Mouse (Mus musculus): ENCODE data around the gene Syt8. TPM values are rescaled to one million over a fixed set of nuclear protein-coding genes. Genes with fewer than 3 reads are reported as not detected.
A peak's percentile ranks its signal among the peaks of the same experiment; 100 is the strongest.

Gene Syt8
- polyA plus RNA-seq, 1 experiment from 2014 or later: 0.35 TPM

DNA sequence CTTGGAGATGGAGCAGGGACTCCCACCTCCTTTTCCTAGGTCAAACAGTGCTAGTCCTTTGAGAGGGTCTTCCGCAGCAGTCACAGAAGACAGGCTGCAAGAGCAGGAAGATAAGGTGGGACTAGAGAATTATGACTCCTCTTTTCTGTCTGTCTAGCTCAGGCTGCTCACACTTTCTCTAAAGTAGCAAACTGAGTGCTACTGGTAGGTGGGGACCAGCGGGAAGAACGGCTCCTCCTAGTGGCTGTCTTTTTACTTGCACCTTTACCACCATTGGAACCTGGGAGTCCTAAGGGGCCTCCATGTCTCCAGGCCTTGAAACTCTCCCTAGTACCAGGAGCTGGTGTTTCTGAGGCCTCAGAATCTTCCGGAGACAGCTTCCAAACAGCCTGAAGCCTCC, 874 bp downstream of the Syt8 start:
- H3K27me3 ChIP-seq: no peaks in the 10 kb centered on the region
- H3K4me3 ChIP-seq: no peak overlapping the region
- H3K4me1 ChIP-seq: peaks cover 16% of the 10 kb centered on the region
- no peaks in the 10 kb centered on the region for H3K36me3 ChIP-seq
- WGBS: 23% methylated on average over 4 of the region's 4 CpGs
- no peak overlapping the region for H3K4me2 ChIP-seq (replicated peaks)
- peak overlapping the region; percentile 43; the same call in 1 of the 2 replicates for H3K27ac ChIP-seq
- H3K9ac ChIP-seq: no peak overlapping the region
- no peak for ATAC-seq (ENCODE audit: insufficient number of reproducible peaks, insufficient read depth, low FRiP score, low TSS enrichment)
- H3K9me3 ChIP-seq: no peaks in the 10 kb centered on the region

- no peaks in the 10 kb centered on the region for H3K9me3 ChIP-seq
- H3K27ac ChIP-seq: peak overlapping the region; percentile 20; the same call in 1 of the 2 replicates
- H3K36me3 ChIP-seq: no peaks in the 10 kb centered on the region
- no peak overlapping the region for H3K4me3 ChIP-seq
- H3K4me2 ChIP-seq (replicated peaks): no peak overlapping the region
- 77% methylated on average over 5 of the region's 5 CpGs for WGBS
- no peak for ATAC-seq (ENCODE audit: insufficient number of reproducible peaks, insufficient read depth, low FRiP score, low TSS enrichment)
- H3K4me1 ChIP-seq: peaks cover 22% of the 10 kb centered on the region
- no peak overlapping the region for H3K9ac ChIP-seq
- H3K27me3 ChIP-seq: no peaks in the 10 kb centered on the region
These were observed 2.7 kb downstream of the Syt8 start for GRCm38 (mm10) chr7:142437324-142437723.

- H3K4me2 ChIP-seq (replicated peaks): no peak overlapping the region
- no peaks in the 10 kb centered on the region for H3K27me3 ChIP-seq
- H3K27ac ChIP-seq: peak overlapping the region; percentile 89
- H3K36me3 ChIP-seq: no peaks in the 10 kb centered on the region
- no peaks in the 10 kb centered on the region for H3K9me3 ChIP-seq
- peaks cover 16% of the 10 kb centered on the region for H3K4me1 ChIP-seq
- ATAC-seq (ENCODE audit: insufficient number of reproducible peaks, insufficient read depth, low FRiP score, low TSS enrichment): no peak
- 84% methylated on average over 14 of the region's 14 CpGs for WGBS
- H3K4me3 ChIP-seq: no peak overlapping the region
- H3K9ac ChIP-seq: no peak overlapping the region; the same call in none of the 2 replicates
These were observed 5.3 kb downstream of the Syt8 start for GRCm38 (mm10) chr7:142439966-142440365.

DNA sequence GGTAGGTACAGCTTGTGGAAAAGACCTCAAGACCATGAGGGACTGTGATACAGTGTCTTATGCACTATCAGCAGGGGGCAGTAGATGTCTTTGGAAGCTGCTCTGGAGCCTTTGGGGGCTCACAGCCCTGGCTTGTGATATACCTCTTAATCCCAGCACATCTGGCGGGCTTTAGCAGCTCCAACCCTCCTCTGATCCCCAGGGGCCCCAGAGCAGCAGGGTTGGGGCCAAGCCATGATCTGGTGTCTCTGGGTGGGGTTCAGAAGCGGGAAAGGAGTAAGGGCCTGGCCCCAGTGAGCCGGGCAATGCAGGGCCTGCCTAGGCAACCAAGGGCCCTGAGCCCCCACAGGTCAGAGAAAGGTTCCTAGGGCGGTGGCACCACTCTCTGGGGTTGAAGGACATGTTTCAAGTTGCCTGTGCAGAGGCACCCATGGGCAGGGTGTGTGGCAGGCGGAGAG, 6.0 kb downstream of the Syt8 start:
- H3K36me3 ChIP-seq: no peaks in the 10 kb centered on the region
- H3K4me3 ChIP-seq: no peak overlapping the region
- no peak overlapping the region; the same call in 1 of the 2 replicates for H3K4me2 ChIP-seq (replicated peaks)
- H3K9me3 ChIP-seq: no peaks in the 10 kb centered on the region
- peak; percentile 87 for ATAC-seq (ENCODE audit: insufficient number of reproducible peaks, insufficient read depth, low FRiP score, low TSS enrichment)
- peak overlapping the region; percentile 29 for H3K9ac ChIP-seq
- 33% methylated on average over 5 of the region's 5 CpGs for WGBS
- no peaks in the 10 kb centered on the region for H3K27me3 ChIP-seq
- H3K27ac ChIP-seq: peak overlapping the region; percentile 89
- H3K4me1 ChIP-seq: peaks cover 16% of the 10 kb centered on the region

GRCm38 (mm10) chr7:142441585-142441984, 6.9 kb downstream of the Syt8 start, which contains the start of gene Tnni2:
TSS of gene Tnni2 (plus strand) at chr7:142441808.
- Histone ChIP-seq H3K4me1 (peaks cover 16% of the 10 kb centered on the region), H3K9me3 (no peaks in the 10 kb centered on the region), H3K27ac (peak within 1 kb of the TSS; percentile 89), H3K9ac (peak within 1 kb of the TSS; percentile 29), H3K4me3 (no peak within 1 kb of the TSS), H3K4me2 (replicated peaks) (no peak within 1 kb of the TSS; the same call in 1 of the 2 replicates), H3K36me3 (no peaks in the 10 kb centered on the region), H3K27me3 (no peaks in the 10 kb centered on the region)
- ATAC-seq (ENCODE audit: insufficient number of reproducible peaks, insufficient read depth, low FRiP score, low TSS enrichment): no peak
- 74% methylated on average over 9 of the region's 9 CpGs for WGBS

- Histone ChIP-seq H3K36me3 (no peaks in the 10 kb centered on the region), H3K4me3 (no peak overlapping the region), H3K27ac (0 out of 2 replicates have a peak overlapping the region, but pooled peaks have one; percentile 89), H3K9me3 (no peaks in the 10 kb centered on the region), H3K27me3 (no peaks in the 10 kb centered on the region), H3K9ac (no peak overlapping the region), H3K4me1 (peaks cover 16% of the 10 kb centered on the region), H3K4me2 (replicated peaks) (no peak overlapping the region)
- ATAC-seq (ENCODE audit: insufficient number of reproducible peaks, insufficient read depth, low FRiP score, low TSS enrichment): no peak
- WGBS: 82% methylated on average over 9 of the region's 9 CpGs
These were observed 7.6 kb downstream of the Syt8 start for GRCm38 (mm10) chr7:142442081-142442907.

- H3K9me3 ChIP-seq: no peaks in the 10 kb centered on the region
- H3K36me3 ChIP-seq: no peaks in the 10 kb centered on the region
- no peak overlapping the region for H3K4me2 ChIP-seq (replicated peaks)
- H3K27me3 ChIP-seq: no peaks in the 10 kb centered on the region
- H3K27ac ChIP-seq: 0 out of 2 replicates have a peak overlapping the region, but pooled peaks have one; percentile 18
- no peak overlapping the region for H3K9ac ChIP-seq
- 93% methylated on average over 7 of the region's 7 CpGs for WGBS
- no peak for ATAC-seq (ENCODE audit: insufficient number of reproducible peaks, insufficient read depth, low FRiP score, low TSS enrichment)
- H3K4me1 ChIP-seq: peaks cover 16% of the 10 kb centered on the region
- H3K4me3 ChIP-seq: no peak overlapping the region
These were observed 8.3 kb downstream of the Syt8 start for GRCm38 (mm10) chr7:142442908-142443420.

- no peak overlapping the region for H3K9ac ChIP-seq
- no peaks in the 10 kb centered on the region for H3K36me3 ChIP-seq
- H3K4me1 ChIP-seq: peaks cover 16% of the 10 kb centered on the region
- WGBS: 90% methylated on average over 5 of the region's 5 CpGs
- no peak overlapping the region for H3K4me2 ChIP-seq (replicated peaks)
- no peak for ATAC-seq (ENCODE audit: insufficient number of reproducible peaks, insufficient read depth, low FRiP score, low TSS enrichment)
- H3K9me3 ChIP-seq: no peaks in the 10 kb centered on the region
- H3K27me3 ChIP-seq: no peaks in the 10 kb centered on the region
- no peak overlapping the region for H3K4me3 ChIP-seq
- no peak overlapping the region for H3K27ac ChIP-seq
These were observed 8.8 kb downstream of the Syt8 start for GRCm38 (mm10) chr7:142443474-142443873.

- H3K4me3 ChIP-seq: no peak overlapping the region
- WGBS: 93% methylated on average over 6 of the region's 6 CpGs
- H3K4me1 ChIP-seq: peaks cover 16% of the 10 kb centered on the region
- H3K27me3 ChIP-seq: no peaks in the 10 kb centered on the region
- H3K9ac ChIP-seq: no peak overlapping the region
- H3K4me2 ChIP-seq (replicated peaks): no peak overlapping the region
- H3K9me3 ChIP-seq: no peaks in the 10 kb centered on the region
- H3K27ac ChIP-seq: no peak overlapping the region
- ATAC-seq (ENCODE audit: insufficient number of reproducible peaks, insufficient read depth, low FRiP score, low TSS enrichment): no peak
- H3K36me3 ChIP-seq: no peaks in the 10 kb centered on the region
These were observed 9.5 kb downstream of the Syt8 start for GRCm38 (mm10) chr7:142444171-142444570.

GRCm38 (mm10) chr7:142445324-142445723, 10.7 kb downstream of the Syt8 start:
- peaks cover 13% of the 10 kb centered on the region for H3K4me1 ChIP-seq
- no peaks in the 10 kb centered on the region for H3K27me3 ChIP-seq
- H3K27ac ChIP-seq: no peak overlapping the region
- H3K9me3 ChIP-seq: no peaks in the 10 kb centered on the region
- 81% methylated on average over 6 of the region's 6 CpGs for WGBS
- no peak overlapping the region for H3K4me3 ChIP-seq
- no peak overlapping the region for H3K4me2 ChIP-seq (replicated peaks)
- H3K36me3 ChIP-seq: no peaks in the 10 kb centered on the region
- H3K9ac ChIP-seq: no peak overlapping the region
- ATAC-seq (ENCODE audit: insufficient number of reproducible peaks, insufficient read depth, low FRiP score, low TSS enrichment): no peak

GRCm38 (mm10) chr7:142446264-142446663, 11.6 kb downstream of the Syt8 start:
- ATAC-seq (ENCODE audit: insufficient number of reproducible peaks, insufficient read depth, low FRiP score, low TSS enrichment): no peak

More at GRCm38 (mm10) chr7:142446264-142446663, 11.6 kb downstream of the Syt8 start:
- Histone ChIP-seq H3K4me1 (0 out of 2 replicates have a peak, but pooled peaks cover 4% of the 10 kb centered on the region), H3K9me3 (no peaks in the 10 kb centered on the region), H3K4me3 (no peak overlapping the region), H3K27me3 (no peaks in the 10 kb centered on the region), H3K27ac (no peak overlapping the region), H3K4me2 (replicated peaks) (no peak overlapping the region), H3K36me3 (no peaks in the 10 kb centered on the region), H3K9ac (no peak overlapping the region)
- WGBS: 90% methylated on average over 4 of the region's 4 CpGs
